Mouse (Mus musculus) erythroblast, adult 5-6 weeks (primary cell): ENCODE measurements around the gene Gm10130. TPM values are rescaled to one million over a fixed set of nuclear protein-coding genes. Genes with fewer than 3 reads are reported as not detected.
A peak's percentile ranks its signal among the peaks of the same experiment; 100 is the strongest.
"Not testable (repeated sequence)": the region's sequence is repeated elsewhere in the genome, so short reads cannot be mapped to it uniquely, and the experiment has no call there.

Experiments
- ATAC-seq: replicated peaks from 2 replicates; pipeline ENCODE4 v1.8.0; 2016; ENCODE audit warnings: moderate number of reproducible peaks, mild to moderate bottlenecking, moderate TSS enrichment, inconsistent platforms; ENCODE audit not compliant: poor library complexity, low FRiP score, severe bottlenecking
- total RNA-seq, 2 experiments: library from RNA; stranded (forward) in 1 of 2; stranded (reverse) in 1 of 2; fragments of 150-400 nt in 1 of 2; fragments of 200-764, 138-1000 nt in 1 of 2; gene quantifications; 2 replicates each; pipeline versions ENCODE4 v1.2.3 to v1.2.4; 2015 to 2017; ENCODE audit warnings: low replicate concordance in 2 of 2

The Gm10130 gene
- total RNA-seq (2015; ENCODE audit: low replicate concordance): not detected in 2 replicates
- total RNA-seq (2017; ENCODE audit: low replicate concordance): 12.0 TPM in 1 of 2 replicates, not detected in the other

DNA sequence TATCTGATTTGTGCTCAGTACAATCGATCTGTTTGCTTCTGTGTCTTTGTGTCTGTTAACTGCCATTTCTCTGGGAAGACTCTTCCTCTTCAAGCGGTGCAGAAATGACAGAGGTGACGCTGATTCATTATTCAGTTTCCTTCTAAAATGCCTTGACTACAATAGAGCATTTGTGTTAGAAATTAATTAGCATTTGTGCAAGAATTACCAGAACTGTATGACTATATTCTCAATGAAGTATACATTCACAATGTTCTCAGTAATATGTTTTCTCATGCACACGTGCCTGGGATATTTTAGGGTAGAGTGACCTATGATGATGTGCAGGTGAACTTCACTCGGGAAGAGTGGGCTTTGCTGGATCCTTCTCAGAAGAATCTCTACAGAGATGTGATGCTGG is at the start of gene Gm10130:
Gene Gm10130, plus strand, starts transcription at position 301 of the 400 bp plus-strand sequence.
- no peak for ATAC-seq

DNA sequence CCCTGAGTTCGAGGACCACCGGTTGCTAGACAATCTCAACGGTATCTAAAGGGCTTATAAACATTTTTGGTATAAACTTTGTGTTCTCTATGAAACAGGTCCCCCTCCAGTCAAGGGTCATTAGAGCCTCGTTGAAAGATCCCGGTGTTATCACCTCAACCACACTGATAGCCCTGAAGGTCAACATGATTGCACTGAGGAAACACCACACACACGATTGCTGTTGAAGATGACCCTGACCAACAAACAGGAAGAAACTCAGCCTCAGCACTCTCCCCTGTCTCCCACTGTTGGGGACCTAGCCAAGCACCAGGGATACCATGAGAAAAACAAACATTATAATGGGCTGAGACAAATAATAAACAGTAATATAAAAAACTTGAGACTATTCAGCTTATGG is 29.8 kb upstream of the Gm10130 start:
- ATAC-seq: no peak

DNA sequence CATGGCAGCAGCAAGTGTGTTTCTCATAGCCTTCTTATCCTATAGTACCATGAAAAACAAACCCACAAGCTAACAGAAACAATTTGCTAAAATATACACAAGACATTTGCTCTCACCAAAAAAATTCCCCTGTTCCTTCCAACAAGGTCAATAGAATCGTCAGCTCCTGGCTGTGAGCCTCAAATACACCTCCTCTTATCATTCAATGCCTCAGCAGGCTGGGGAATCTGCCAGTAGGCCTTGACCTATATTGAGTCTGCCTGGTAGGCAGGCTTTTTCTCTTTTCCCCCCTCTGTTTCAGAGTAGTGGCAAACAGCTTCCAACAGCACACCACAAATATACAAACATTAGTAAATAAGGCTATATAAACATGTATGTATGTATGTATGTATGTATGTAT is 24.4 kb upstream of the Gm10130 start:
- ATAC-seq: no peak

DNA sequence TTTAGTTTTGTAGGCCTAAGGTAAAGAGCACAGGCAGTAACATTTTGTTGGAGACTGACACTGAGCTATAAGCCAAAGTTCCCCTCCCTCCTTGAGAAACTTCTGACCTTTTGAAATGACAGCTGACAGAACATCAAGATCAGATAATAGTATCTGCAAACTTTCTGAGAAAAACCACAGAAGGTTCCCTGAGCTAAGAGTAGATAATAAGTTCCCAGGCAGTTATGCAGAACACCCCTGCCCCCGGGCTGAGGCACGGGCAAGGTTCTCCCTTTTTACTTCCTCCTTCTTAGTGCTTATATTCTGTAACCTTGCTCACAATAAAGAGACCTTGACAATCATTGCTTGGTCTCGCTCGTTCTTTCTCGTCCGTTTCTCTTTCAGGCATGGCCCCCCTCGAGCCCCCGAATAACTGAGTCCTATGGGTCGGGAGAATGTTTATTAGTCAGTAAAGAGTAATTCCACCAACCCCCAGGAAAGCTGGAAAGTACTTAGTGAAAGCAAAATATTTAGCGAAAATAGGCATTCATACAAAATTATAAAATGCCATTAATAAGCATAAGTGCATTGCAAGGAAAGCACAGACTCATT is 16.2 kb upstream of the Gm10130 start:
- no peak for ATAC-seq

DNA sequence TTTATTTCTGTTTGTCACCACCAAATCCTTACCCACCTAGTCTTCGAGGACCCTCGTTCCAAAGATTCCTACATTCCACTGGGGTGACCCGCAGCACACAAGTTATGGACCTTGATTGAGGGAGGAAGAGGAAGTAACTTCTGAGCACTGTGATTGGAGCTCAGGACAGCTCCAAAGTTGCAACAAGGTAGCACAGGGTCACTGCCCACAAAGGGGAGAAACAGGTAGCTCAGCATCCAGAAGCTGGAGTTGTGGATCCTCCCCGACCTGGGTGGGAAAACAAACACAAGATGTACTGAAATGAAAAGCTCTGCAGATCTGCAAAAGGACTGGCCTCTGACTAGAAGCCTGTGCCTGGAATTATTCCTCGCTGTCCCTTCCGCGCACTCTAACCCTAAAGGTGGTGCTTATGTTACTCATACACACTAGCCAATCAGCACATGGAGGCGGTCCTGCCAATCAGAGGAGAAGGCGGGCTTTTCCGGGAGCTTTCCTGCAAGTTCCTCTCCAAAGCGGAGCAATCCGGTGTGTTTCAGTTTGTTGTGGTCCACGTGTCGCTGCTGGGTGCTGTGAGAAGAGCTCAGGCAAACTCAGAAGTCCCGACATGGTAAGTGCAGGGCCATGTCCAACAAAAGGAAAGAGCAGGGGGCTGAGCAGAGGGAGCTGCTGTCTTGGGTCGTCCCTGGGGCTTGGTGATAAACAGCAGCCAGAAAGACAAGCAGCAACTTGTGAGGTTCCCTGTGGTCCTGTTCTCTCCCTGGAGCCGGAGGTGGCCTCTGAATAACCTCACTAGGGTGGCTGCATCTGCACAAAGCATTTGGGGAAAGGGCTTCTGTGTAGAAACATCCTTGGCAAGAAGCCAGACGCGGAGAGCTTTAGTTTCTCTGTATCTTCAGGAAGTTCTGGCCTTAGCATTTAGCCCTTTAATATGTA is 12.3 kb upstream of the Gm10130 start:
- peak; percentile 96 for ATAC-seq

DNA sequence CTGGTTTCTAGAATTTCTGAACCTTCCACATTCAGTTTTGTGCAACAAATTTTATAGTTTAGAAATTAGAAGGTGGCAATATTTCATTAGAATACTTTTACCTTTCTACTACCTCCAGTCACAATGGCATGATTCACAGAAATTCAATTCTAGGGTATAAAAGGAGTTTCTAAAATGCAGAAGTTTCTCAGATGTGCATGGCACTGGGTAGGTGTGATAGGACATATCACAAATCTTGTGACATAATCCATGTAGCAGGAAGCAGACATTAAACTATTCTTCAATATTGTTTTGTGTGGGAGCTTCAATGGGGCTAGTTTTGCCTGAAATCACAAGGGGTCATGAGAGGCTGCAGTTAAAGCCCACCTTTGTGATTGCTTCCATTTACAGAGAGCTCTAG is 7.4 kb upstream of the Gm10130 start:
- ATAC-seq: no peak

DNA sequence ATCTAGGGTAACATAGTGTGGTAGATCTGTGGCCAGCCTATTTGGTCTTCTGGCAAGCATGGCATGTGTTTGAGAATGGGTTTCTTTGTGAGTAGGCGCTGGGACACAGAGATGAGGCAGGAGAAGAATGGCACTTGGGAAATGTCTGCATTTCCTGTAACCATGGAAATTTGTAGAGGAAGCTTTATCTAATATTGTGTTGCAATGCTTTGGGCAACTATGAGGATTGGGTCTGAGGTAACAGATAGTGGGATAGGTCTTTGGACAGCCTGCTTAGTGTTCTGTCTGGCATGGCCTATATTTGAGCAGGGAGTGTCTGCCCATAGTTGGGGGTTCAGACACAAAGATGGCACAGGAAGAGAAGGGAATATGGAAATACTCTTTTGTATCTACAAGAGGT is 4.5 kb upstream of the Gm10130 start:
- ATAC-seq: no peak

DNA sequence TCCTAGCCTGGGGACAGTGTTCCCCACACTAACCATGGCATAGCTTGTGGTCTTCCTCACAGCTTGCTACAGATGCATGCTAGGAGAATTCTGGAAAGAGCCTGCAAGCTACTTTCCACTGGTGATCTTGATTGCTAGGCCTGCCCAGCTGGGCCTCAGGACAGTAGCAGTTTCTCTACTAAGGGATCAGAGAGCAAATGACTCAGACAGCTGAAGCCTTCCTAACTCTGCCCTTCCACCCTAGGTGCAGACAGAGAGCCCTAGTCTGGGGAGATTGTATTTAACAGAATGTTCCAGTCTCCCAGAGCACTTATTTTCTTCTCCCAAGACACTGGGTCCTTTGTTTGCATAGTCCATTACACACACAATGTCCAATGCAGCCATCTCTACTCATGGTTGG is 33.6 kb downstream of the Gm10130 start:
- not testable (repeated sequence) for ATAC-seq

DNA sequence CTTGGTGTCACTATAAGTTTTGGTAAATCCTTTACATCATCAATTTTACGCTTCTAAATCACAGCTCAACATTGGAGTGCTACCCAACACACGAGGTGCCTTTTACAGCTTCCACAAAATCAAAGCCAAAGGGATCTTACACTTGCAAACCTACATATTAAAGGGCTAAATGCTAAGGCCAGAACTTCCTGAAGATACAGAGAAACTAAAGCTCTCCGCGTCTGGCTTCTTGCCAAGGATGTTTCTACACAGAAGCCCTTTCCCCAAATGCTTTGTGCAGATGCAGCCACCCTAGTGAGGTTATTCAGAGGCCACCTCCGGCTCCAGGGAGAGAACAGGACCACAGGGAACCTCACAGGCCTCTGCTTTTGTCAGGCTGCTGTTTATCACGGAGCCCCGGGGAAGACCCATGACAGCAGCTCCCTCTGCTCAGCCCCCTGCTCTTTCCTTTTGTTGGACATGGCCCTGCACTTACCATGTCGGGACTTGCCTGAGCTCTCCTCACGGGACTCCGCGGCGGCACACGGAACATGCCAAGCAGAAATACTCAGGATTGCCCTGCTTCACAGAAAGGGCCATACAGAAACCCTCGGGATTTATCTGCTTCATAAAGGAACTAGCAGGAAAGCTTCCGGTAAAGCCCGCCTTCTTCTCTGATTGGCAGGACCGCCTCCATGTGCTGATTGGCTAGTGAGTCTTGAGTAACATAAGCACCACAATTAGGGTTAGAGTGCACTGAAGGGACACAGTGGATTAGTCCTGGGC is 38.8 kb downstream of the Gm10130 start, which contains the start of gene 3300002I08Rik:
Gene 3300002I08Rik, minus strand, starts transcription at position 653 of the 765 bp plus-strand sequence.
- ATAC-seq: not testable (repeated sequence)

DNA sequence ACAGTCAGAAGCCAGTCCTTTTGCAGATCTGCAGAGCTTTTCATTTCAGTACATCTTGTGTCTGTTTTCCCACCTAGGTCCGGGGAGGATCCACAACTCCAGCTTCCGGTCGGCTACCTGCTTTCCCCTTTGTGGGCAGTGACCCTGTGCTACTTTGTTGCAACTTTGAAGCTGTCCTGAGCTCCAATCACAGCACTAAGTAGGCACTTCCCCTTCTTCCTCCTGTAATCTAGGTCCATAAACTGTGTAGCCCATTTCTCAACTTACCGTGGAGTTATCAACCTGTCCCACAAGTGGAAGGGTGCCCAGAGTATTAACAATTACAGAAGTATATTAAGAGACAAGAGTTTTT is 39.4 kb downstream of the Gm10130 start:
- ATAC-seq: no peak

DNA sequence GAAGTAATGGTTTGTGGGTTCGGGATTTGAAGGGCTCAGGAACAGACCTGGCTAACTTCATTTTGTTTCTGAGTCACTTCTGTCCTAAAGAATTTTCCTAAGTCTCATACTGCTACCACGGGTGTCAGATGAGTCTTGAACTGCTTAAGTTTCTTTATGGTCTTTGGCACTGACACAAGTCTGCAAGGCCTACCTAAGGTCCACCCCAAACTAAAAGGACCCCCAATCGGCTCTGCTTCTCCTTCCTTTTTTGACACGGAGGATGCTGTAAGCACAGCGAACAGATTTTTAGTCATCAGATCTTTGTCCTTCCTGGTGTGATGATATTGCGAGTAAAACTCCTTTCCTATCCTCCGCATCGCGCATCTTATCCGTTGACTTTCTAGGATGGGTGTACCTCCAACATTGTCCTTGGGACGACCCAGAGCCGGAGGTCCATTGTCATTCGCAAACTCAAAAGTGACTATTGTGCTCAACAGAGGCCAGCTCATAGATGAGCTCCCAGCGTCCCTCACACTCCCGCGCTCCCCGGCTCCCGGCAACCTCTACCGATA is 62.1 kb downstream of the Gm10130 start:
- ATAC-seq: peak; percentile 70

DNA sequence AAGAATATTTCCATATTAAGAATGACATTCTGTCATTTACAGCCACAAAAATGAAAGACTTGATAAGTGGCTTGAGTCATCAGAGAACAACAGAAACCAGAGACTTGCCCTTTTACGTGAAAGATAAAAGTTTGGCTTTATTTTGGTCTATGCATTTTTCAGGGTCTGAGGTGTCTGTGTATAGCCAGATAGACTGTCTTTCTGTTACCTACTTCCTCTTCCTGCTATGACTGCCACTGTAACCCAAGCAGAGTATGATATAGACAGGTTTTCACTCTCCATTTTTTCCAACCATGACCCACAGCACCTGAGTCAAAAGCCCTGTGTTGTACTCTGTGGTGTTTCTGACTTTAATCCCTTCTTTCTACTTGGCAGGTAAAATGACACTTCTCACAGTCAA is 66.7 kb downstream of the Gm10130 start:
- ATAC-seq: no peak

DNA sequence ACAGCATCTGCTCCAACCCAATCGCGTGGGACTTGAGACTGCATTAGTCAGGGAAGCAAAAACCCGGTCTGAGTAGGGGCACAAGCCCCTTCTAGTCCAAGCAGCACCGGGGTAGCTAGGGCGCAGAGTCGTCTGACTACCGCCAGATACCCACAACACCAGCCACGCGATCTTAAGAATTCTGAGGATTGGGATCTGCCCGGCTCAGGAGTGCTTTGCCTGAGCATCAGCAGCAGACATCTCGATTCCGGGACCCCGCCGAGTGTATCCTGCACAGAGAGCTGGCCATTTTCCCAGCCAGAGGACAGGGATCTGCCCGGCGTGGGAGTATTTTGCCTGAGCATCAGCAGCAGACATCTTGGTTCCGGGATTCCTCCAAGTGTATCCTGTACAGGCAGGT is 88.6 kb downstream of the Gm10130 start:
- not testable (repeated sequence) for ATAC-seq

Other genes starting within 250 kb of the Gm10130 start
- 2.1 and 4.6 TPM in 2 replicates for gene Zfp120, start 187.0 kb upstream of the Gm10130 start, total RNA-seq (2015; ENCODE audit: low replicate concordance)
- gene Zfp120, start 187.0 kb upstream of the Gm10130 start, total RNA-seq (2017; ENCODE audit: low replicate concordance): 6.4 and 6.8 TPM in 2 replicates
- not detected in 2 replicates for gene Gm10770, start 144.0 kb upstream of the Gm10130 start, total RNA-seq (2015; ENCODE audit: low replicate concordance)
- gene Gm10770, start 144.0 kb upstream of the Gm10130 start, total RNA-seq (2017; ENCODE audit: low replicate concordance): not detected in 2 replicates
- not detected in 2 replicates for gene Gm14139, start 141.9 kb upstream of the Gm10130 start, total RNA-seq (2015; ENCODE audit: low replicate concordance)
- gene Gm14139, start 141.9 kb upstream of the Gm10130 start, total RNA-seq (2017; ENCODE audit: low replicate concordance): not detected in 2 replicates
- gene Zfp937, start 105.6 kb upstream of the Gm10130 start, total RNA-seq (2015; ENCODE audit: low replicate concordance): 0.19 and 0.42 TPM in 2 replicates
- 0.42 and 0.43 TPM in 2 replicates for gene Zfp937, start 105.6 kb upstream of the Gm10130 start, total RNA-seq (2017; ENCODE audit: low replicate concordance)
- gene Gm21994, start 68.1 kb upstream of the Gm10130 start, total RNA-seq (2015; ENCODE audit: low replicate concordance): 2.1 TPM in 1 of 2 replicates, not detected in the other
- 0.98 and 5.1 TPM in 2 replicates for gene Gm21994, start 68.1 kb upstream of the Gm10130 start, total RNA-seq (2017; ENCODE audit: low replicate concordance)
- gene Gm14124, start 66.2 kb upstream of the Gm10130 start, total RNA-seq (2015; ENCODE audit: low replicate concordance): not detected in 2 replicates
- gene Gm14124, start 66.2 kb upstream of the Gm10130 start, total RNA-seq (2017; ENCODE audit: low replicate concordance): not detected in 2 replicates
- not detected in 2 replicates for gene 3300002I08Rik, start 39.1 kb downstream of the Gm10130 start, total RNA-seq (2015; ENCODE audit: low replicate concordance)
- gene 3300002I08Rik, start 39.1 kb downstream of the Gm10130 start, total RNA-seq (2017; ENCODE audit: low replicate concordance): not detected in 2 replicates
- gene Zfp442, start 127.8 kb downstream of the Gm10130 start, total RNA-seq (2015; ENCODE audit: low replicate concordance): 1.5 and 2.5 TPM in 2 replicates
- 0.09 and 0.42 TPM in 2 replicates for gene Zfp442, start 127.8 kb downstream of the Gm10130 start, total RNA-seq (2017; ENCODE audit: low replicate concordance)
- gene Zfp345, start 161.4 kb downstream of the Gm10130 start, total RNA-seq (2015; ENCODE audit: low replicate concordance): not detected in 2 replicates
- not detected in 2 replicates for gene Zfp345, start 161.4 kb downstream of the Gm10130 start, total RNA-seq (2017; ENCODE audit: low replicate concordance)
- gene Cst7, start 246.7 kb downstream of the Gm10130 start, total RNA-seq (2015; ENCODE audit: low replicate concordance): 45.9 and 54.5 TPM in 2 replicates
- 40.1 and 48.2 TPM in 2 replicates for gene Cst7, start 246.7 kb downstream of the Gm10130 start, total RNA-seq (2017; ENCODE audit: low replicate concordance)